Mouse (Mus musculus) liver, adult 2 months (tissue): ENCODE data around the gene Zfp961.

Experiments
- CTCF ChIP-seq: fragments of 200-500 bp; IDR thresholded peaks from 2 replicates; pipeline ENCODE4 v1.5.1; 2011; ENCODE audit warnings: low read depth, low read length, control low read depth
- POLR2A ChIP-seq: fragments of 200-500 bp; IDR thresholded peaks from 2 replicates; pipeline ENCODE4 v1.6.1; 2011; ENCODE audit warnings: low read length, control low read depth; ENCODE audit not compliant: insufficient read depth; ENCODE audit errors: extremely low read depth

DNA sequence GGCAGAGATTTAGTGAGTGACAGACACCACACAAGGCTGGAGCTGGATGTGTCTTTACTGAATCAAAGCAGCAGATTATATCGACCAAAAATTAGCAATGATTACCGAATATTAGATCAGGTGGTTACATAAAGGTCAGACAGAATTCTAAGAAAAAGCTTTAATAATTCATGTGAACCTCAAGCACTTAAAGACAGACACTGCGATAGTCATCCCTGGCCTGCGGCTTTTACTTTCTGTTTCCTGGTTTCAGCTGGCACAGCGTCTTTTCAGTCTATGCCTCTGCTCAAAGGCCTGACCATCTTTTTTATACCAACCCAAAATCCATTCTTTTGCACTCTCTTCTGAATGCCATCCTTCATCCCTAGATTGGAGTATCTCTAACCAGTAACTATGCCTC is 2.2 kb upstream of the Zfp961 start:
- TF ChIP-seq CTCF = no peak
- no peak for TF ChIP-seq POLR2A
